Comparison of ENCODE assay signal across 8 mouse cellular contexts in genomic region chr1:179645980-179646268, GRCm38 (mm10). TPM values are rescaled to one million over a fixed set of nuclear protein-coding genes. Genes with fewer than 3 reads are reported as not detected.
DNase-seq lines count a peak whose midpoint lies in the region; ATAC-seq and TF ChIP-seq lines count a peak whose summit lies in the region.

No protein-coding gene starts in this region.

- peak overlapping the region; percentile 8; the same call in 1 of the 2 replicates for H3K4me3 ChIP-seq in kidney, embryonic 16.5 days (ENCODE audit: low read length)
- H3K4me3 ChIP-seq in embryonic facial prominence, embryonic 12.5 days: peak overlapping the region; percentile 19; the same call in 1 of the 2 replicates
- 0 out of 2 replicates have a peak overlapping the region, but pooled peaks have one; percentile 14 for H3K4me3 ChIP-seq in midbrain, postnatal 0 days (ENCODE audit: low read depth, low read length)

- H3K36me3 ChIP-seq in kidney, embryonic 16.5 days (ENCODE audit: insufficient read depth, low read length): no peaks in the 10 kb centered on the region
- no peaks in the 10 kb centered on the region for H3K36me3 ChIP-seq in embryonic facial prominence, embryonic 12.5 days
- H3K36me3 ChIP-seq in midbrain, postnatal 0 days (ENCODE audit: insufficient read depth, low read length): no peaks in the 10 kb centered on the region

- no peak overlapping the region for H3K27ac ChIP-seq in kidney, embryonic 16.5 days (ENCODE audit: low read length)
- H3K27ac ChIP-seq in embryonic facial prominence, embryonic 12.5 days: no peak overlapping the region
- H3K27ac ChIP-seq in midbrain, postnatal 0 days (ENCODE audit: low read depth, low read length): no peak overlapping the region

- ATAC-seq in kidney, embryonic 16.5 days (ENCODE audit: low FRiP score, low TSS enrichment): no peak
- ATAC-seq in embryonic facial prominence, embryonic 12.5 days (ENCODE audit: insufficient number of reproducible peaks, insufficient read depth, low FRiP score, low TSS enrichment): no peak
- ATAC-seq in inflammation-experienced regulatory T-cells, adult 6 months: peak; percentile 43
- ATAC-seq in midbrain, postnatal 0 days (ENCODE audit: low FRiP score): no peak

- no peaks in the 10 kb centered on the region for H3K9me3 ChIP-seq in kidney, embryonic 16.5 days (ENCODE audit: low read length)
- no peaks in the 10 kb centered on the region for H3K9me3 ChIP-seq in embryonic facial prominence, embryonic 12.5 days
- no peaks in the 10 kb centered on the region for H3K9me3 ChIP-seq in midbrain, postnatal 0 days (ENCODE audit: low read length)

- 32% methylated on average over 4 of the region's 4 CpGs for WGBS in kidney, embryonic 16.5 days
- WGBS in embryonic facial prominence, embryonic 12.5 days: 14% methylated on average over 4 of the region's 4 CpGs
- WGBS in midbrain, postnatal 0 days: 29% methylated on average over 4 of the region's 4 CpGs

- no peaks in the 10 kb centered on the region for H3K4me1 ChIP-seq in kidney, embryonic 16.5 days (ENCODE audit: insufficient read depth, low read length)
- no peaks in the 10 kb centered on the region for H3K4me1 ChIP-seq in embryonic facial prominence, embryonic 12.5 days
- H3K4me1 ChIP-seq in midbrain, postnatal 0 days (ENCODE audit: insufficient read depth, low read length): no peaks in the 10 kb centered on the region

- H3K4me2 ChIP-seq in kidney, embryonic 16.5 days (replicated peaks; ENCODE audit: low read depth, low read length): peak overlapping the region; percentile 35
- H3K4me2 ChIP-seq in embryonic facial prominence, embryonic 12.5 days (replicated peaks): peak overlapping the region; percentile 43
- H3K4me2 ChIP-seq in midbrain, postnatal 0 days (ENCODE audit: low read depth, low read length, poor library complexity, severe bottlenecking): peak overlapping the region; percentile 39; the same call in 1 of the 2 replicates

- no peak for TF ChIP-seq CTCF in midbrain, postnatal 0 days (IDR thresholded peaks at IDR 0.05)

- no peak overlapping the region for H3K9ac ChIP-seq in kidney, embryonic 16.5 days (replicated peaks; ENCODE audit: low read length)
- peak overlapping the region; percentile 17; the same call in 1 of the 2 replicates for H3K9ac ChIP-seq in embryonic facial prominence, embryonic 12.5 days
- no peak overlapping the region for H3K9ac ChIP-seq in midbrain, postnatal 0 days (replicated peaks; ENCODE audit: low read length, poor library complexity, severe bottlenecking)

- DNase-seq in kidney, postnatal 4 days: no peak
- DNase-seq in midbrain, postnatal 0 days (ENCODE audit: low spot score): no peak
- no peak for DNase-seq in urinary bladder, adult 2 months (ENCODE audit: low spot score)
- DNase-seq in MN1 (ENCODE audit: low spot score): no peak
- no peak for DNase-seq in spleen, adult 18-20 months

- H3K27me3 ChIP-seq in kidney, embryonic 16.5 days (ENCODE audit: insufficient read depth, low read length): no peaks in the 10 kb centered on the region
- H3K27me3 ChIP-seq in embryonic facial prominence, embryonic 12.5 days: no peaks in the 10 kb centered on the region
- H3K27me3 ChIP-seq in midbrain, postnatal 0 days (ENCODE audit: insufficient read depth, low read length): no peaks in the 10 kb centered on the region

RNA-seq across cellular contexts. Expression of gene Sccpdh, which starts 22.1 kb away (rescaled TPM):
- polyA plus RNA-seq in kidney, embryonic 16.5 days (2015; fragmentation: Nextera tagmentation; extraction: Ambion mirVana): 72.8 and 76.2 TPM in 2 replicates
- polyA plus RNA-seq in embryonic facial prominence, embryonic 12.5 days (2016; fragmentation: Nextera tagmentation; extraction: Ambion mirVana): 78.2 and 78.4 TPM in 2 replicates
- 10 to 100 TPM in 2 of 3 experiments, 1 to 10 TPM in 1; 3.8 to 19.0 (median 14.8) TPM for polyA plus RNA-seq in inflammation-experienced regulatory T-cells, adult 6 months (2017; shearing (Covaris generic))
- total RNA-seq in midbrain, postnatal 0 days (2014; rRNA removed): 92.2 and 117 TPM in 2 replicates
- 190 and 195 TPM in 2 replicates for polyA plus RNA-seq in midbrain, postnatal 0 days (2015; fragmentation: Nextera tagmentation; extraction: Ambion mirVana)
- 33.2 and 43.1 TPM in 2 replicates for polyA plus RNA-seq in urinary bladder, adult 2 months (2012; rRNA removed)
